Mouse (Mus musculus) ES-E14 (cell line): ENCODE measurements around the gene Elf4.

ENCODE experiments used
- CHD2 ChIP-seq: IDR thresholded peaks from 2 replicates; pipeline ENCODE4 v1.6.1; 2014; ENCODE audit warnings: mild to moderate bottlenecking, low read depth, low read length, inconsistent platforms
- MAFK ChIP-seq: IDR thresholded peaks from 2 replicates; pipeline ENCODE4 v1.6.1; 2014; ENCODE audit warnings: mild to moderate bottlenecking, low read depth, low read length, inconsistent platforms; ENCODE audit not compliant: insufficient read depth
- ZC3H11A ChIP-seq: IDR thresholded peaks from 2 replicates; pipeline ENCODE4 v1.6.1; 2012; ENCODE audit warnings: low read depth, mild to moderate bottlenecking, inconsistent platforms, low read length, borderline replicate concordance

GRCm38 (mm10) chrX:48453736-48454494, 9.0 kb downstream of the Elf4 start:
- no peak for TF ChIP-seq MAFK
- TF ChIP-seq CHD2: no peak
- TF ChIP-seq ZC3H11A: no peak
